ENCODE assay signal across 1 mouse cellular context in the genomic region with DNA sequence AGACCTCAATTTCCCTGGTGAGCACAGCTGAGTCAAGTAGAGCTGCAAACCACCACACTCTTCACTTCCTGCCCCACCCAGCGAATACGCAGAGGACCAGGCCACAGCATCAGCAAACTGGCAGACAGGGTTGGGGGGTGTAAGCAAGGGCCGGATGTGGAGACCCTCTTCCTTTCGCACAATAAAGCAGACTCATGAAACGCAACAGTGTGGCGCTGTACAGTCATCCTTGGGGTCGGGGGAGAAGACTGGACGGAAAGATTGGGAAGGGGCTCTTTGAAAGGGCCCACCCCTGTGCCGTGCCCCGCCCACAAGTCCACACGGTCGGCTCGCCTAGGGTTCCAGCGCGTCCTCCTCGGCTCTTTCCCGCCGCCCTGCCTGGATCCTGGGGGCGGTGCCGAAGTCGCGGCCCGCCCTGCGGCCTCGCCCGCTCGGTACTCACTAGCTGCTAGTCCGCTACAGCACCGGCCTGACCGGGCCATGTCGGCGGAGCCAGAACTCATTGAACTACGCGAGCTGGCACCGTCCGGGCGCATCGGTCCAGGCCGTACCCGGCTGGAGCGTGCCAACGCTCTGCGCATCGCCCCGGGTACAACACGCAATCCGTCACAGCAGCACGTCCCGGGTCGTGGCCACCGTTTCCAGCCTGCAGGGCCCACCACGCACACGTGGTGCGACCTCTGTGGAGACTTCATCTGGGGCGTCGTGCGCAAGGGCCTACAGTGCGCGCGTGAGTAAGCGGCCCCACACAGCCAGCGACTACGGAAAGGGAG.
TF ChIP-seq lines count a peak whose summit lies in the region.

Gene Rassf1 (plus strand): TSS at position 439 of the 773 bp plus-strand sequence.

TF ChIP-seq in MEL, 35 proteins besides CTCF, POLR2A, EP300 and RAD21 (continued from another document):
- TF ChIP-seq ZC3H11A (IDR thresholded peaks at IDR 0.05; ENCODE audit: low read depth, low read length) (no peak), NELFE (IDR thresholded peaks at IDR 0.05; ENCODE audit: low read depth, low read length) (no peak; the same call in 1 of the 2 replicates), MEF2A (IDR thresholded peaks at IDR 0.05; ENCODE audit: extremely low read depth, insufficient replicate concordance, low read depth, low read length, poor library complexity, severe bottlenecking) (no peak)
